Comparison of ENCODE assay signal across 8 mouse cellular contexts in genomic region chr5:119831201-119831771, GRCm38 (mm10). TPM values are rescaled to one million over a fixed set of nuclear protein-coding genes. Genes with fewer than 3 reads are reported as not detected.
DNase-seq lines count a peak whose midpoint lies in the region; ATAC-seq and TF ChIP-seq lines count a peak whose summit lies in the region.

No protein-coding gene starts in this region.

- no peak overlapping the region for H3K9ac ChIP-seq in neural tube, embryonic 15.5 days (replicated peaks)
- no peak overlapping the region for H3K9ac ChIP-seq in midbrain, embryonic 14.5 days (replicated peaks; ENCODE audit: low read length)

- no peaks in the 10 kb centered on the region for H3K9me3 ChIP-seq in neural tube, embryonic 15.5 days (replicated peaks)
- H3K9me3 ChIP-seq in midbrain, embryonic 14.5 days (ENCODE audit: control insufficient read depth, low read length), result no peaks in the 10 kb centered on the region

- peak overlapping the region; percentile 25; the same call in 1 of the 2 replicates for H3K4me2 ChIP-seq in neural tube, embryonic 15.5 days
- no peak overlapping the region for H3K4me2 ChIP-seq in midbrain, embryonic 14.5 days (ENCODE audit: low read length)

- peak overlapping the region; percentile 71 for H3K4me3 ChIP-seq in lung, adult 2 months (replicated peaks; ENCODE audit: extremely low read depth, low read depth, low read length)
- no peak overlapping the region for H3K4me3 ChIP-seq in neural tube, embryonic 15.5 days (replicated peaks)
- no peak overlapping the region for H3K4me3 ChIP-seq in midbrain, embryonic 14.5 days (replicated peaks; ENCODE audit: low read depth, low read length)

- H3K27ac ChIP-seq in neural tube, embryonic 15.5 days (replicated peaks), result no peak overlapping the region
- no peak overlapping the region for H3K27ac ChIP-seq in midbrain, embryonic 14.5 days (replicated peaks; ENCODE audit: low read depth, low read length)

- no peaks in the 10 kb centered on the region; the same call in 1 of the 2 replicates for H3K4me1 ChIP-seq in lung, adult 2 months (ENCODE audit: control insufficient read depth, insufficient read depth, low read length)
- 0 out of 2 replicates have a peak, but pooled peaks cover 2% of the 10 kb centered on the region for H3K4me1 ChIP-seq in neural tube, embryonic 15.5 days
- H3K4me1 ChIP-seq in midbrain, embryonic 14.5 days (ENCODE audit: control insufficient read depth, insufficient read depth, low read length), result no peaks in the 10 kb centered on the region

- no peak for TF ChIP-seq POLR2A in lung, adult 2 months (IDR thresholded peaks at IDR 0.05; ENCODE audit: borderline replicate concordance, extremely low read depth, low read depth, low read length)

- intact Hi-C loops in heart, postnatal 14 days (cut with DNase I), result no loop called here

- no peaks in the 10 kb centered on the region for H3K36me3 ChIP-seq in neural tube, embryonic 15.5 days
- H3K36me3 ChIP-seq in midbrain, embryonic 14.5 days (ENCODE audit: control insufficient read depth, insufficient read depth, low read length), result no peaks in the 10 kb centered on the region

- no peak for TF ChIP-seq CTCF in lung, adult 2 months (IDR thresholded peaks at IDR 0.05; ENCODE audit: insufficient read depth, low read length)

- no peak for ATAC-seq in neural tube, embryonic 15.5 days (ENCODE audit: low FRiP score)
- ATAC-seq in megakaryocyte-erythroid progenitor cell, adult 5-6 weeks (replicated peaks; ENCODE audit: low FRiP score, low TSS enrichment, poor library complexity, severe bottlenecking), result no peak
- ATAC-seq in midbrain, embryonic 14.5 days (ENCODE audit: low FRiP score, low TSS enrichment), result no peak

- WGBS in lung, adult 2 months, result 1% methylated on average over 33 of the region's 33 CpGs
- WGBS in neural tube, embryonic 15.5 days, result 1% methylated on average over 33 of the region's 33 CpGs
- WGBS in midbrain, embryonic 14.5 days, result under 1% methylated on average over 33 of the region's 33 CpGs

- no peak for DNase-seq in lung, adult 2 months
- no peak for DNase-seq in lung, postnatal 36 days
- peak; percentile 54 for DNase-seq in embryo, embryonic 11 days
- DNase-seq in heart, postnatal 14 days, result peak; percentile 48 to 52
- DNase-seq in thymus, postnatal 0 days (ENCODE audit: low spot score), result no peak
- no peak for DNase-seq in midbrain, embryonic 14.5 days

- H3K27me3 ChIP-seq in neural tube, embryonic 15.5 days (replicated peaks), result peaks cover 94% of the 10 kb centered on the region
- H3K27me3 ChIP-seq in midbrain, embryonic 14.5 days (ENCODE audit: control insufficient read depth, insufficient read depth, low read length), result peaks cover 91% of the 10 kb centered on the region

RNA-seq across cellular contexts. Expression of gene Tbx5, which starts 1.2 kb away (rescaled TPM):
- 26.9 and 28.2 TPM in 2 replicates for polyA plus RNA-seq in lung, adult 2 months (2012; rRNA removed)
- 10 to 100 TPM; 18.9 to 36.8 TPM for total RNA-seq in heart, postnatal 14 days (2021)
- 0.10 and 0.19 TPM in 2 replicates for polyA plus RNA-seq in neural tube, embryonic 15.5 days (2015; fragmentation: Nextera tagmentation; extraction: Ambion mirVana)
- 0.05 and 0.08 TPM in 2 replicates for polyA plus RNA-seq in thymus, postnatal 0 days (2015; fragmentation: Nextera tagmentation; extraction: Ambion mirVana)
- total RNA-seq in megakaryocyte-erythroid progenitor cell, adult 5-6 weeks (2014; fragmentation: Nextera tagmentation), result not detected in 2 replicates
- total RNA-seq in megakaryocyte-erythroid progenitor cell, adult 5-6 weeks (2017), result not detected in 2 replicates
- polyA plus RNA-seq in midbrain, embryonic 14.5 days (2014; fragmentation: Nextera tagmentation; extraction: Ambion mirVana), result 0.11 TPM in 1 of 2 replicates, not detected in the other

Comparison
In these comparisons a context has a peak if more than half of its experiments do, and no peak if none do; other contexts are left out.
1. DNase-seq: peak in embryo, embryonic 11 days (single experiment) and heart, postnatal 14 days (2 of 2); none in lung, adult 2 months (single experiment), lung, postnatal 36 days (single experiment), thymus, postnatal 0 days (single experiment) and midbrain, embryonic 14.5 days (single experiment).
2. RNA of gene Tbx5, which starts 1.2 kb away (polyA plus RNA-seq): 26.9 to 28.2 TPM in lung, adult 2 months; 0.11 TPM in midbrain, embryonic 14.5 days, 0.10 to 0.19 TPM in neural tube, embryonic 15.5 days and 0.05 to 0.08 TPM in thymus, postnatal 0 days; every median in the first group is over 10 times any median in the second.